Mouse (Mus musculus) left cerebral cortex, adult 9 months (tissue): ENCODE measurements around the gene Gpr146.
A peak's percentile ranks its signal among the peaks of the same experiment; 100 is the strongest.

Source experiments
- DNase-seq, 2 experiments: peaks; one replicate each; pipeline ENCODE4 v3.0.0; 2022; ENCODE audit warnings: low spot score in 2 of 2

The Gpr146 gene

DNA sequence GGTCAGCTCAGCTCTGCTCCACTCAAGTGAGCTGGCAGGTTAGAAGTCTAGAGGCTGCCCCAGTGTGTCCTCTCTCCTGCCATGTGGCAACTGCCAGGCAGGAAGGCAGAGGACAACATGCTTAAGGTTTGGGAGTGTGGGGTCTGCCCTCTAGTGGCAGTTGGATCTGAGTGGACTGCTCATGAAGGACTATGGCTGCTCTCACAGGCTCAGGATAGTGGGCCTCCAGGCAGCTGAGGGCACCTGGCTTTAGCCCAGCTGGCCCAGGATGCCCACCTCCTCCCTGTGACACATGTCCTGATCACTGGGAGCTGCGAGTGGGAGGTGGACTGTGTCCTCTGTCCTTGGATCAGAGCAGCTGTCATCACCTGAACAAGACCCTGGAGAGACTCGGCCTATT lies 18.8 kb upstream of the Gpr146 start:
- no peak for DNase-seq

DNA sequence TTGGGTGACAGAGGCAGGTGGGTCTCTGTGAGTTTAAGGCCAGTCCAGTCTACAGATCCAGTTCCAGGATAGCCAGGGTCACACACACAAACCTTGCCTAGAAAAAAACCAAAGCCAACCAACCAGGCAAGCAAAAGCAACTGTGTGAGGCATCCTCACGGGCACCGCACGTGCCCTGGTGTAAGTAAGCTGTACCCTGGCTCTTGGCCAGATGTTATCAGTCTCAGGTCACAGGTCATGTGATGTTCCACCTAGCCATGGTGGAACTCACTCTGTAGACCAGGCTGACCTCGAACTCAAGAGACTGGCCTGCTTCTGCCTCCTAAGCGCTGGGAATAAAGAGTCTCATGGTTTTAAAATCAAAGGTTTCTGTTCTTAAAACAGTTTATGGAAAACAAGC lies 18.3 kb upstream of the Gpr146 start:
- no peak for DNase-seq

DNA sequence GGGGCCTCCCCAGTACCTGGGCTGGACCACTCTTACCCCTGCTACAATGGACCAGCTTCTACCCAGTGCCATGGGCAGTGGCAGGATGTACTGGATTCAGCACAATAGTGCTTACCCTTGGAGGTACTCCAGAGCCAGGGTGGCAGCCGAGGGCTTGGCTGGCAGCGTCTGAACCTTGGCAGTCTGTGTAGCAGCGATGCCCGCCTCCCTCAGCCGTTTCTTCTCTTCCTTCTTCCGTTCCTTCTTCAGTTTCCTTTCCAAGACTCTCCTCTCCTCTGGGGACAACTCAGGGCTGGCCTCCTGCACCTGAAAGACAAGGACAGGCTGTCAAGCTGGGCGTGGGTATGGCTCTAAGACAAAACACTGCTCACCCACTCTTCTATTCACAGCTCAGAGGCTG lies 13.6 kb upstream of the Gpr146 start:
- DNase-seq, result no peak

DNA sequence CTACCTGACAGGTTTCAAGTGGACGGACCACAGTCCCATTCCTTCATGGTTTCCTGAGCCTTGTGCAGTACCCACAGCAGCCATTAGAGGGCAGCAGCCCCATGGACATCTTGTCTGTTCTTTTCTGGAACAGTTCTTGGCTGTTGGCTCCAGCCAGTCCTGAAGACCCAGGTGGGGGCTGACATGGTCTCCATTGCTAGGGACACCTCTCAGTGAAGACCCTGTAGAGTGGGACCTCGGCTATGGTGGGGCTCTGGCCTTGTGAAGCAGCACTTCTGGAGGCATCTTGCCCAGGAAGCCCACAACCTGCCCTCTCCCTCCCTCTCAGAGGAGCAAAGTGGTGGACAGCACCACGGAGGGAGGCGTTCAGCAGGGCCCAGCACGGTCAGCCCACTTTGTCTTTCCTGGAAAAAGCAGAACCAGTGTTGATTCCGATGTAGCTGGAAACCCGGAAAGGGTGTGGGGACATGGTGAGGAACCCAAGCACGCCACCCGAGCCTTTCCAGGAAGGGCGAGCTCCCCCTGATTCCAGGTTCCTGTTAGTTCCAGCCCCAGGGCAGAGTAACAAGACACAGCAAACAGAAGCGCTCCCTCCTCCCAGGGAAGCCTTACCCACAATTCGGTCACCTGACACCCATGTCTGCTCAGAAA lies 13.1 kb upstream of the Gpr146 start:
- peak in 1 of 2 experiments; percentile 94 for DNase-seq

DNA sequence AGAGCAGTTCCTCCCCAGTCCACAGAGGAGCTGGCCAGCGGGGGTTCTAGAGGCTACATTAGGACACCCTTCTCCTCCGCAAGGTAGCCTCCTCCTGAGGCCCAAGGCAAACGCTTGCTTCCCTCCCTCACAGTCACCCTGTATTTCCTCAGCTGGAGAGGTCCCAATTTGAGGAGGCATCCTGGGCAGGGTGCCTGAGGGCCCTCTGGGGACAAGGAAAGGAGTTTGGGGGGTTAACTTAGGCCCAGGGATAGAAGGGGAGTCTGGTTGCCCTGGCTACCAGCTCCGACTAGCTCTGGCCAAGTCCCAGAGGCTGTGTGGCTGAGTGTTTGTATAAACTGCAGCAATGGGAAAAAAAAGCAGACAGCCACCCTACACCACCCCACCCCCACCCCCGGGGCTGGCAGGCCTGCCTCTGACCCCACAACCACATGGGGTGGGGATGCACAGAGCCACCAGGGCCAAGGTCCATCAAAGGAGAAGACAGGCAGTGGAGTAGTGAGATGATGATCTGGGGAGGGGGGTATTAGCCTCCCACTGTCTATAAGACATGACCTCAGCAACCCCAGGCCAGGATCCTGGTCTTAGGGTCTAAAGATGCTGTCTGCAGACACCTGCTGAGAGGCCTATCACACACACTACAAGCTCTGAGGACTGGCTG lies 12.5 kb upstream of the Gpr146 start:
- DNase-seq, result no peak

DNA sequence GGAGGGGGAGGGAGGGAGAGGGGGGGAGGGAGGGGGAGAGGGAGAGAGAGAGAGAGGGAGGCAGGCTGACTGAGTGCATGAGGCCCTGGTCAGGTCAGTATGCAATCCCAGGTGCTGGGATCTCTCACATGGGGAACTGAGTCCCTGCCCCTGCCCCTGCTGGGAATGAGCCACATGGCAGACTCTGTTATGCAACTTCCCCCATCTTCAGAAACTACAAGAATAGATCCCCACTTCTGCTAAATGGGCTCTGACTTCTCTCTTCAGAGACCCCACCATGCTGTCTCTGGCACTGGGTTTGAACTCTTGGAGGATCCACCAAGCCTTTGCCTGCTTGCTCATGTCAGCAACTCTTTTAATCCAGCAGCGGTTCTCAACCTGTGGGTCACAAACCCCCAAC lies 11.7 kb upstream of the Gpr146 start:
- DNase-seq, result no peak

DNA sequence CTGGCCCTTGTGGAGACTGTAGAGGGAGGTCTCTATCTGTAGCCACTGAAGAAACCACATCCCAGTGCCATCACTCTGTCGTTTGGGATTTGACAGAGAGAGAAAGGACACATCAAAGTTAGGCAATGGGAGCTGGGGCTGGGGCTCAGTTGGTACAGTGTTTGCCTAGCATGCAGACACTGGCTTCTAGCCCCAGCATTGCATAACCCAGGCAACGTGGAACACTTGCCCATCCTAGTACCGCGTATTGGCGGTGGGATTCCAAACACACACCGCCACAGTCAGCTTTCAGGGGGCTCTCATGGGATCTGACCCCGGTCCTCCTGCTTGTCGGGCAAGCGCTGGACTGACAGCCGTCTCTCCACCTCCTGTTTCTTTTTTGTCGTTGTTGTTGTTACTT lies 11.0 kb upstream of the Gpr146 start:
- DNase-seq, result no peak

DNA sequence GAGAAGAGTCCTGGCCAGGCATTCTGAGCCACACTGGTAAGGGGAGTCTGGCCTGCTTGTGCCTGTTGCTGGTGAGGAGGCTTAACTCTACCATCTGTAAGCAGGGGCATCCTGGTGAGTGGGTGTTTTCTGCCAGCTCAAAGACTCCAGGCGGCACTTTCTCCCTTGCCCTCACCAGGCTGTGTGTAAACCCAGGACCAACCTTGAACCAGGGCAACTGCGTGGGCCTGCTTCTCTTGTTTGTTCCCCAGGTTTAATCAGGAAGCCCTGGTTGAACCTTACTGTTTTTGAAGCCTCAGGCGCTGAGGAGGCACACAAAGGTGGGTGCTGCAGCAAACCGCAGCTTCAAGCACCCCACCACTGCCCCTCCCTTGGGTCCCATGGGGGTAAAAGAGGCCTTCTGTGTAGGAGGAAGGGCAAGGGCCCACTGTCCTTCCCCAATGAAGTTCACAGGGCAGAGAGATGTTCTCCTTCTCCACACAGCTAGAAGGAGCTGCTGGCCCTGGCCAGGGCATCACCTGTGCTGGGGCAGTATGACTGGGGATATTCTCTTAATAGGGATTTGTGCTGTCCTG lies 9.5 kb upstream of the Gpr146 start:
- no peak for DNase-seq

DNA sequence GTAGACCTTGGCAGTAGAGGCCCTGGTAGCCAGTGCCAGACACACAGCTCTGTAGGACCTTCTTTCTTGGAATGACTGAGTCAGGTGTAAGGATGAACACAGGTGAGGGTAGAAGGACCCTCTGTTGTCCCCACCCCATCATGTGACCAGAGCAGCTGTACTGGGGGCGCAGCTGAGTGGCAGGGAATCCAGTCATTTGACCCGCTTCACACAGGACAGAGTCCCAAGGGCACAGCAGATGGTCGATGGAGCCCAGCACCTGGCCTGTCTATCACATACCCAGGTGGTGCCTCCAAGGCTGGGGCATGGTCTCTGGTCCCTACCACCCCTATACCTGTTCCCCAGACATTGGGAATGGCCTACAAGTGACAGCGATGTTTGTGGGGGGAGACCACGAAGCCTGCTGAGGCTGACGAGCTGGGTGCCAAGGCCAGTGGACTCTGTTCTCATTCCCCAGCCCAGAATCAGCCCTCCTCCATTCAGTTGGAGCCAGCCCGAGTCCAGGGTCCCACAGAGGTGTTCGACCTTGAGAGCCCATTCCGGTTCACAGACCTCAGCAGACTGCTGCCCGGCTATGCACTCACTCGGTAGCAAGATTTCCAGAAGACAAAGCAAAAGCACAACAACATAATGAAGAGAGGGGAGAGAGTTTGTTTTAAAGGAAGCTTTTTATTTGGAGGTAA lies 8.7 kb upstream of the Gpr146 start:
- DNase-seq, result no peak

DNA sequence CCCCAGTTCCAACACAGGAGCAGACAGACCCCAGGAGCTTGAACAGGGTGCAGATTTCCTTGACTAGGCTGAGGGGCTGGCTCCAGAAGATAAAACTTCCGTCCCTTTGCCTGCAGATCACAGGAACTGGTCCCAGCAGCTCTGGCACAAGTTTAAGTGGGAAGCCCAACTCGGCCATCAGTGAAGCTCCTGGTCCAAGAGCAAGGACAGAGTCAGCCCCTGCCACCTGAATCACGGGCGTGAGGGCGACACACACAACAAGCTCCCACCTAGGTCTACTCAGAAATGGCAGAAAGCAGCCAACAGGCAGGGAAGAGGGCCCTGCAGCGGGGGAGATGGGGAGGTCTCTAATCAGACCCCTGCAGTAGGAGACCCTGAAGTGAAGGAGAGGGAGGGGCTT lies 7.2 kb upstream of the Gpr146 start:
- DNase-seq, result no peak

DNA sequence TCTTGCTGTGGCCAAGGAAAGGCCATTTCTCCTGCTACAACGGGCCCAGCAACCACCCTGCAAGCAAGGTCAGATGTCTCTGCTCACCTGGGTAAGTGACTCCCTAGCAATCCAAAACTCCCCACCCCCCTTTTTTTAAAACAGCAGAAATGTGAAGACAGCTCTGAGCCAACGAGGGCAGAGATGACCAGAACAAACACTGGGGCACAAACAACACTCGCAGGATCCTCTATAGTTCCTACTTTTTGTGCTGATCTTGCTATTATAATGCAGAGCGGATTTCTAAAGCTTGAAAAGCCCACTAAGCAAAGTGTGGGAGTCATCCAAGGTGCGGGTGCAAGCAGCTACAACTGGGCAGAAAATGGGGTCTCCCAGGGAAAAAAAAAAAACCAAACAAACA lies 6.4 kb upstream of the Gpr146 start:
- DNase-seq, result no peak

DNA sequence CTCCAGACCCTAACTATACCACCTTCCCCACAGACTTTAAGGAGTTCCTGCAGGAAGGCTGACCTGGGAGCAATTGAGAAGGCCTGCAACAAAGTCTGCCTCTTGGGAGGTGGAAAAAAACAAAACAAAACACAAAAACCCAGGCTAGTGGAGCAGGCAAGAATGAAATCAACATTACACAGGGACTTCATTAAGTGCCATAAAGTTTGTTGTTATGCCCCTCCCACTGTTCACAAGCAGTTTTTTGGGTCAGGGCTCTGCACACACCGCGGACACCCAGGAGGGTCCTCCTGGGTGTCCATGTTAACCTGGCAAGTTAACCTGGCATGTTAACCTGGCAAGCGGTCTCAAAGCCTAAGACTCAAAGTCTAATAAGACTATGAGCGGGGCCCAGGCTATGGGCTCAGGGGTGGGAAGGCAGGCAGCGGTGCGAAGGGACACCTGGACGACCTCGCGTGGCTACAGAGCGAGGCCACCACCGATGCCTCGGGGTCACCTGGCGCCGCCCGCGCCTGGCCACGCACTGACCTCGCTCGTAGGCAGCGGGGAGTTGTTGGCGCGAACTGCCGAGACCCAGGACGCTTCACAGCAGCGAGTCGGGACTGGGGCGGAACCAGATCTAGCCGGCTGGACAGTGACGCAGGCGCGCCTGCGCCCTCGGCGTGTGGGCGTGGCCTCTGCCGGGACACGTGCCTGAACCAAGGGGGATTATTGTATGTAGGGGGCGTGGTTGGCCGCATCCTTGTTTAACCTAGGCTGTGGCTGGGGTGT lies 5.7 kb upstream of the Gpr146 start:
- DNase-seq, result peak; percentile 69 to 86

DNA sequence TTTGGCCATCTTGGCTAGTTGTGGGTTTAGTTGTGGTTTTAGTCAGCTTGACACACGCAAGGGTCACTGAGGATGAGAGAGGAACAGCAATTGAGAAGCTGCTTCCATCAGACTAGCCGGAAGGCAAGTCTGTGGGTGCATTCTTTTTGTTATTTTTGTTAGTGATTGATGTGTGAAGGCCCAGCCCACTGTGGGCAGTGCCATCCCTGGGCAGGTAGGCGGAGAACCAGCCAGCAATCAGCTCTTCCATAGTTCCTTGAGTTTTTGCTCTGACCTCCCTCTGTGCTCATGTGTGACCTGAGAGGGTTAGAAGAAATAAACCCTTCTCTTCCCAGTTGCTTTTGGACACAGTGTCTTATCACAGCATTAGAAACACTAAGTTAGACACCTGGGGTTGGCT lies 4.4 kb upstream of the Gpr146 start:
- DNase-seq, result no peak

DNA sequence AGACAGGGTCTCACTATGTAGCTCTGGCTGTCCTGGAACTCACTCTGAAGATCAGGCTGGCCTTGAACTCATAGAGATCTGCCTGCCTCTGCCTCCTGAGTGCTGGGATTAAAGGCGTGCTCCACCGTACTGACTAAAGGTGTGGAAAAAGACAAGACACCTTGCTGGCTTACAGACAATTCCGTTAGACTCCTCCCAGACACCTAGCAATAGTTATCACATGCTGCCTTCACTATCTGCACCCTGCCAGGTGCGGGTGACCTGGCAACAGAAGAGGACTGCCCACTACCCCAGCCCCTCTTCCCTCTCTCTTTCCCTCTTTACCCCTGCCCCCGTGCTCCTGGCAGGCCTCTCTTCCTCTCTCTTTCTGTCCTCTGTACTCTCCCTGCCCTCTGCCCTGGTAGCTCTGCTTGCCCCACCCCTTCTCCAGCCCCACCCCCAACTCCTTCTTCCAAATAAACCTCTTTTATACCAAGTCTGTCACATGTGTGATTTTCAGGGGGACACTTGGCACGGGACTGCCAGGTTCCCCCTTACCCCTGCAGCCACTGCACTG lies 3.5 kb upstream of the Gpr146 start:
- no peak for DNase-seq

DNA sequence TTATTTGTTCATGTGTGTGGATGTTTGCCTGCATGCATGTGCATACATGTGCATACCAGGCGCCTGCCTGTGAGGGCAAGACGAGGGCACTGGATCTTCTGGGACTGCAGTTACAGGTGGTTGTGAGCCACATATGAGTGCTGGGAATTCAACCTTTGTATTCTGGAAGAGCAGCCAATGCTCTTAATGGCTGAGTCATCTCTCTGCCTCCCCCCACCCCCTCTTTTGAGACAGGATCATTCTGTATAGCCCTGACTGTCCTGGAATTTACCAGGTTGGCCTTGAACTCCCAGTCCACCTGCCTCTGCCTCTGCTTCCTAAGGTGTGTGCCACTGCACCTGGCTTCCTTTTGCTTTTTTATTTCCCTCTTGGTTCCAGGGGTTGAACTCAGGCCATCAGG lies 2.7 kb upstream of the Gpr146 start:
- no peak for DNase-seq

DNA sequence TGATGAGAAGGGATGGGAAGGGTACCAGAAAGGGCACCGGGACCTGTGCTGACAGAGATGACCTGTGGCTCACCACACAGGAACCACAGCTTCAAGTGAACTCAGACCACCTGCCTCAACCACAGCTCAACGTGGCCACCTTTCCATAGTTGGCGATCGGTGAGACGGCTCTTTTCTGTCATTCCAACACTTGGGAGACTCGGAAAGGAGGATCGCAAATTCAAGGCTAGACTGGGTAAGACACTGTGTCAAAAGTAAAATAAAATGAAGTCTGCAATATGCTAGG lies 717 bp downstream of the Gpr146 start:
- DNase-seq, result no peak

DNA sequence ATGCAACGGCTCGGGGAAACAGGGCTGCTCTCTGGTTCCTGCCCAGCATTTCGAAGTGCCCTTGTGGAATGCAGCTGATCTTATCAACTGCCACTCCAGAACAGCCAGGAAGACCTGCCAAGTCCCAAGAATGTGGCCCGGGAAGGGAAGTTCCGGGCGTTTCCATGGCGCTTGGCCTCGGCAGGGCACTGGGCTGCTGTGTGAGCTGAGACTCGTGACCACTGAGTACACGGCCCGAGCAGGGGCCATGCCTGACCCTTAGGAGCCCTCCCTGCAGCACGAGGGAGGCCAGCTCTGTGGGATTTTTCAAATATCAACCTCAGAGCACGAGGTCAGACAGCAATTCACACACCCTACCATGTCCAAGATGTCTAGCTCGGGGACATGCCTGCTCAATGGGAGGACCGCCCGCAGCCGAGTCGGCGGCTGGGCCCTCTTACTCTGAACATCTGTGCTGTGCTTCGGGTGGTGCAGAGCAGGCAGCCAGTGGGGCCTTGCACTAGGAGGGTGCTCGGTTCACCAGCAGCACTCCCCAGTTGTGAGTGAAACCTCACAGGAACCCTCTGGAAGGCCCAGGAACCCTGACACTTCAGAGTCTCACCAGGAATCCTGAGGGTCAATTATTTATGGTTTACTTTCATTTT lies 1.6 kb downstream of the Gpr146 start:
- no peak for DNase-seq

DNA sequence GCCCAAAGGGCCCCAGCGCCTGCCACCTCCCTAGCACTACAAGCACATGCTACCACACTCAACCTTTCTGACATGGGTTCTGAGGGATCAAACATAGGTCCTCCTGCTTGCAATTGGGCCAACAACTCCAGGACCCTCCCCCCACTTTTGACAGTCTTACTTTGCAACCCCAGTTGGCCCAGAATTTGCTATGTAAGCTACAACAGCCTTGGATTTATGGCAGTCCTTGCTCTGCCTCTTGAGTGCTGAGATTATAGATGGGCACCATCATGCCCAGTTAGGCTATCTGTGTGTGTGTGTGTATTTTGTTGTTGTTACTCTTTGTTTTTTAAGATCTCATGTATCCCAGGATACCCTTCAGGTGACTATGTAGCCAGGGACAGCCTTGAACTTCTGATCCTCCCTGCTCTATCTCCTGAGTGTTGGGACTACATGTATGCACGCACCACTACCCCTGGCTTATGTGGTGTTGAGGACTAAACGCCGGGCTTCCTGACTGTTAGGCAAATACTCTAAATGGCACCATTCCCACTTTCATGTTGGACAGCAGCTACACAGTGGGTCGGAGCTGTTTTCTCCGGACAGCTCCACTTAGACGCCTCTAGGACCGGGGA lies 2.4 kb downstream of the Gpr146 start:
- no peak for DNase-seq

DNA sequence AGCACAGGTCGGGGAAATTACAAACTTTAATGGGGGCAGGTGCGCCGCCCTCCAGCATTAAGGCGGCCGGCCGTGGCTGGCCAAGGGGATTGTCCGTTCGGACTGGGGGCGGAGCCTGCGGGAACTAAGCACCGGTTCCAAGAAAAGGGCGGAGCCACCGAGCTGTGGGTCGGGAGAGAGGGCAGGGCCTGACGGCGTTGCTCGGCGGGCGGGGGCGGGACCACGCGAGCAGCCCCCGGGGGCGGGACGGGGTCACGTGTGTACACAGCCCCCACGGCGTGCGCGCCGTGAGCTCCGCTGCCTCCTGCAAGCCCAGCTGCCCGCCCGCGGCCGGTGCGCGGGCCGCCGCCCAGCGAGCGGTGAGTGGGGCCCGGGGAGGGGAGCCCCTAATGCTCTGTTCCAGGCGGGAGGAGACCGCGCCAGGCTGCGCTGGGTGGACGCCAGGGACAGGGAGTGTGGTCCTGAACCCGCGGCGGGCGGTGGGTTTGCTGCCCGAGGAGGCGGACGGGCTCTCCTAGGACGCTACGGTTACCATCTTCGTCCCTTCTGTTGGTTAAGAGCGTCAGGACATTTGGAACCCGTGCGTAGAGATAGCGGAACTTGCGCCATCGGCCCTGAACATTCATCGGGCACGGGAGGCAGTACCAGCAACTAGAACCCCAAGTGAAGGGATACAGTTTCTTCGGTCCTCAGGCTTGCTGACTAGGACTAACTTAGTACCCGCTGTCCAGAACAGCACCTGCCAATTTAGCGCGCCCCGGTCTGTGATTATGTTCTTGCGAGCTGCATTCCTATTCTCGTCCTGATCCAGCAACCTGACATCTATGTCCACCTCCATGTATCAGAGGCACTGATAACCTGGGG lies 3.1 kb downstream of the Gpr146 start:
- peak; percentile 76 to 87 for DNase-seq
